In genomic region chr15:31602426-31602825, GRCm38 (mm10) we compare ENCODE assay signal across 7 mouse cellular contexts. TPM values are rescaled to one million over a fixed set of nuclear protein-coding genes. Genes with fewer than 3 reads are reported as not detected.
A peak's percentile ranks its signal among the peaks of the same experiment; 100 is the strongest.
DNase-seq lines count a peak whose midpoint lies in the region; ATAC-seq lines count a peak whose summit lies in the region.

No protein-coding gene starts in this region.

- peak; percentile 89 for DNase-seq in MN1 (ENCODE audit: low spot score)
- DNase-seq in c-Kit-positive CD71-positive TER-119-negative erythroid progenitor cells, embryonic 14.5 days (ENCODE audit: low read depth) = peak; percentile 64
- DNase-seq in left cerebral cortex, postnatal 14 days (ENCODE audit: low spot score in 2 of 2) = peak; percentile 67 to 76
- DNase-seq in mesoderm, embryonic 11.5 days (ENCODE audit: low read depth, low spot score) = peak; percentile 57
- DNase-seq in spleen, postnatal 10 days (ENCODE audit: low spot score in 2 of 2) = peak; percentile 38 to 63

- H3K4me2 ChIP-seq in forebrain, embryonic 13.5 days = peak overlapping the region; percentile 68
- peak overlapping the region; percentile 98 for H3K4me2 ChIP-seq in hindbrain, embryonic 15.5 days

- H3K27me3 ChIP-seq in forebrain, embryonic 13.5 days = no peaks in the 10 kb centered on the region
- no peaks in the 10 kb centered on the region for H3K27me3 ChIP-seq in hindbrain, embryonic 15.5 days

- H3K4me3 ChIP-seq in forebrain, embryonic 13.5 days = peak overlapping the region; percentile 98
- peak overlapping the region; percentile 94 for H3K4me3 ChIP-seq in hindbrain, embryonic 15.5 days

- intact Hi-C loops in left cerebral cortex, postnatal 14 days (cut with DNase I) = no loop called here

- WGBS in forebrain, embryonic 13.5 days = 6% methylated on average over 15 of the region's 15 CpGs
- WGBS in hindbrain, embryonic 15.5 days = 4% methylated on average over 15 of the region's 15 CpGs

- H3K9ac ChIP-seq in forebrain, embryonic 13.5 days = peak overlapping the region; percentile 97
- peak overlapping the region; percentile 92 for H3K9ac ChIP-seq in hindbrain, embryonic 15.5 days

- H3K27ac ChIP-seq in forebrain, embryonic 13.5 days = peak overlapping the region; percentile 91
- peak overlapping the region; percentile 97 for H3K27ac ChIP-seq in hindbrain, embryonic 15.5 days (replicated peaks)

- peak; percentile 74 for ATAC-seq in forebrain, embryonic 13.5 days
- ATAC-seq in hindbrain, embryonic 15.5 days (ENCODE audit: low FRiP score, low read depth) = peak; percentile 73

- H3K9me3 ChIP-seq in forebrain, embryonic 13.5 days (replicated peaks) = no peaks in the 10 kb centered on the region
- no peaks in the 10 kb centered on the region for H3K9me3 ChIP-seq in hindbrain, embryonic 15.5 days

- peaks cover 36% of the 10 kb centered on the region for H3K4me1 ChIP-seq in forebrain, embryonic 13.5 days
- H3K4me1 ChIP-seq in hindbrain, embryonic 15.5 days (replicated peaks) = peaks cover 31% of the 10 kb centered on the region

- peaks cover 6% of the 10 kb centered on the region for H3K36me3 ChIP-seq in forebrain, embryonic 13.5 days (ENCODE audit: poor library complexity, severe bottlenecking)
- H3K36me3 ChIP-seq in hindbrain, embryonic 15.5 days = peaks cover 5% of the 10 kb centered on the region

RNA-seq across cellular contexts. Expression of gene Fam173b, which starts 0.8 kb away (rescaled TPM):
- polyA plus RNA-seq in forebrain, embryonic 13.5 days (2015; fragmentation: Nextera tagmentation; extraction: Ambion mirVana) = 12.0 and 13.8 TPM in 2 replicates
- 9.7 and 10.0 TPM in 2 replicates for polyA plus RNA-seq in hindbrain, embryonic 15.5 days (2015; fragmentation: Nextera tagmentation; extraction: Ambion mirVana)
- total RNA-seq in left cerebral cortex, postnatal 14 days (2021) = 10 to 100 TPM; 10.1 to 11.6 TPM

RNA-seq across cellular contexts. Expression of gene Cct5, which starts 0.8 kb away (rescaled TPM):
- polyA plus RNA-seq in forebrain, embryonic 13.5 days (2015; fragmentation: Nextera tagmentation; extraction: Ambion mirVana) = 600 and 616 TPM in 2 replicates
- 473 and 479 TPM in 2 replicates for polyA plus RNA-seq in hindbrain, embryonic 15.5 days (2015; fragmentation: Nextera tagmentation; extraction: Ambion mirVana)
- total RNA-seq in left cerebral cortex, postnatal 14 days (2021) = 100 to 1,000 TPM; 185 to 191 TPM

RNA-seq across cellular contexts. Expression of gene Cmbl, which starts 37.2 kb away (rescaled TPM):
- 2.1 TPM in 2 replicates for polyA plus RNA-seq in forebrain, embryonic 13.5 days (2015; fragmentation: Nextera tagmentation; extraction: Ambion mirVana)
- polyA plus RNA-seq in hindbrain, embryonic 15.5 days (2015; fragmentation: Nextera tagmentation; extraction: Ambion mirVana) = 11.1 and 15.6 TPM in 2 replicates
- 10 to 100 TPM; 14.2 to 16.2 TPM for total RNA-seq in left cerebral cortex, postnatal 14 days (2021)

Comparison
In these comparisons a context has a peak if more than half of its experiments do, and no peak if none do; other contexts are left out.
1. Peak in every context shown above with its lines: DNase-seq, ATAC-seq, H3K4me3 ChIP-seq and H3K27ac ChIP-seq.